Mouse (Mus musculus) skeletal muscle tissue, adult 2 months (tissue): ENCODE results near the gene Pax5.
A peak's percentile ranks its signal among the peaks of the same experiment; 100 is the strongest.
"Not testable (repeated sequence)": the region's sequence is repeated elsewhere in the genome, so short reads cannot be mapped to it uniquely, and the experiment has no call there.

Source experiments
- DNase-seq: peaks from one replicate; pipeline ENCODE4 v3.0.0-alpha.2; 2012; ENCODE audit warnings: low read depth, low spot score

Gene Pax5

GRCm38 (mm10) chr4:44709740-44710700 lies at the start of gene Pax5:
Gene Pax5, minus strand, starts transcription at chr4:44710487.
- no peak for DNase-seq

DNA sequence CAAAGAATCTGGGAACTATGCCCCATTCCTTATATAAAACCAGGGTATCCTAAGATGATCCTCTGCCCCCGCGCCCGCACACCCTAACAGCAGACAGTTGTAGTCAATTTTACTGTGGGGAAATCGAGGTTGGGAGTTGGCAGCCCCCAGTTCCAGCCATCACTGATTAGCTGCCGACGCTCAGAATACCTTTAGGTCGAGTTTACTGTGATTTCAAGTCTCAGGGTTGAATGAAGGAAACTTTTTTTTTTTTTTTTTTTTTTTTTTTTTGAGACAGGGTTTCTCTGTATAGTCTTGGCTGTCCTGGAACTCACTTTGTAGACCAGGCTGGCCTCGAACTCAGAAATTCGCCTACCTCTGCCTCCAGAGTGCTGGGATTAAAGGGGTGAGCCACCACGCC lies 46.8 kb upstream of the Pax5 start:
- DNase-seq: not testable (repeated sequence)

DNA sequence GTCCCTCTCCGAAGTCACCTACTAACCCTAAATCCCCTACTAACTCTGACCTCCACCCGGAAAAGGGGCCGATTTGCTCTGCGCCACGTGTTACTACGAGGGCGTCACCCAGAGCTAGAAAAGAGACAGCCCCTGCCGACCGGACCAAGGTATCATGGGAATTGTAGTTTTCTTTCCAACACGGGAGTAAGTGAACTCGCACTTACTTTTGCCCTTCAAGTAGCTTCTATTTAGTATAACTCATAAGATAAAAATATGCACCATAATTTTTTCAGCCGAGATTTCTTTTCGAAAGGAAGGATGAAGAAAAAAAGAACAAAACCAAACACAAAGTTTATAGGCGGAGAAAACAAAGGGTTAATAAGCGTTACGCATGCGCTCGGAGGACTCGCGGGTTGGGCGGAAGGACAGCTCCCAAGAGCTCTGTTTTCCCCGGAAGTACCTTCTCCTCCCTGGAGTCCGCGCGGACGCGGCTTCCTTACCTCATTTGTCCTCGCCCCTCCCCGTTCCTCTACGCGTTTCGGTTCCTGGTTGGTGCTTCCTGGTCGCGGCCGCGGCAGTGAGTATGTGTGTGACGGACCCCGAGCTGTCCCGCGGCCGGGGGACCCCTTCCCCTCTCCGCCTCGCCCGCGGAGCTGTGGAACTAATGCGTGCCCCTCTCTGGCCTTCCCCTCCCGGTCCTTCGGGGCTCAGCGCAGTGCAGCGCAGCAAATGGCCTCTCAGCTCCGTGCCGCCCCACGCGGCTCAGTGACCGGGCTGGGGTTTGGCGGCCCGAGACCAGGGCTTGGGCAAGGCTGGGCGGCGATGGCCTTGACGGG lies 46.1 kb upstream of the Pax5 start:
- peak; percentile 93 for DNase-seq

DNA sequence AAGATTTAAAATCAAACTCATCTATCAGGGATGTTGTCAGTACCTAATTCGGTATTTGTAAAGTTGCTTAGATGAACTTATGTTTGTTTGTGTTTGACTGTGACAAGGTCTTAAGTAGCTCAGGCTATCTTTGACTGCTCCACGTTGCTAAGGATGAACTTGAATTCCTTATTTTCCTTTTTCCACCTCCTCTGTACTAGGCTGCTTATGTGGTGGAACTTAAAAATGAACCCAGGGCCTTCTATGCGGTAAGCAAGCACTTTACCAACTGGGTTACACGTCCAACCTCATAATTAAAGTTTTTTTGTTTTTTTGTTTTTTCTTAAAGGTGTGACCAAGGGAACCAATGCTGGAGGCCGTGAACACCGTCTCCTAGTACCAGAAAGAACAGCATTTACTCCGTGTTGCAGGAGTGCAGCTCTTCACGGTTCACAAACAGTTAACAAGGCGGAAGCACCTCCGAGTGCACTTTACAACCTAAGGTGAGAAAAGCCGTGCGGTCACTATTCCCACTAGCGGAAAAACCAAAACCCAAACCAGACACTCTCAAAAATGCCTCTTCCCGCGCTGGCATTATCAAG lies 45.4 kb upstream of the Pax5 start, which contains the start of gene Zcchc7:
Zcchc7 (plus strand) TSS at position 325 of the 581 bp plus-strand sequence.
- DNase-seq: no peak

DNA sequence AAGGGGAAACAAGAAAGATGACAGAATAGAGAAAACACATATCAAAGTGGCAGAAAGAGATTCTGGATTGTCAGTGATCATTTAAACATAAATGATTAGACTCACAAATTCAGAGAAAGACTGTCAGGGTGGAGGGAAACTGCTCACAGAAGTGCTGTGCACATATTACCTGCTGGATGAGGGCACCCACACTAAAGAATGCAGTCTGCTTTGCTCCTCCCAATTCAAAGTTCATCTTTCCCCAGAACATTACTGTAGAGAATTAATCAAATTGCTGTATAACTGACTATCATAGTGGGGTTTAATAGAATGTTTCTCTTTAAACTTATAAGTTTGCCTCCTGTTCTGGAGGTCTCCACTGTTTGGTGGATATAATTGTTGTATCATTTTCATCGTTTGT lies 30.2 kb upstream of the Pax5 start:
- DNase-seq: no peak

- no peak for DNase-seq
These were observed 10.9 kb upstream of the Pax5 start for GRCm38 (mm10) chr4:44721237-44721636.

- no peak for DNase-seq
These were observed 9.8 kb upstream of the Pax5 start for GRCm38 (mm10) chr4:44720046-44720445.

GRCm38 (mm10) chr4:44717676-44718075 lies 7.4 kb upstream of the Pax5 start:
- DNase-seq: no peak

- no peak for DNase-seq
These were observed 6.1 kb upstream of the Pax5 start for GRCm38 (mm10) chr4:44716391-44716790.

- no peak for DNase-seq
These were observed 5.4 kb upstream of the Pax5 start for GRCm38 (mm10) chr4:44715621-44716160.

DNA sequence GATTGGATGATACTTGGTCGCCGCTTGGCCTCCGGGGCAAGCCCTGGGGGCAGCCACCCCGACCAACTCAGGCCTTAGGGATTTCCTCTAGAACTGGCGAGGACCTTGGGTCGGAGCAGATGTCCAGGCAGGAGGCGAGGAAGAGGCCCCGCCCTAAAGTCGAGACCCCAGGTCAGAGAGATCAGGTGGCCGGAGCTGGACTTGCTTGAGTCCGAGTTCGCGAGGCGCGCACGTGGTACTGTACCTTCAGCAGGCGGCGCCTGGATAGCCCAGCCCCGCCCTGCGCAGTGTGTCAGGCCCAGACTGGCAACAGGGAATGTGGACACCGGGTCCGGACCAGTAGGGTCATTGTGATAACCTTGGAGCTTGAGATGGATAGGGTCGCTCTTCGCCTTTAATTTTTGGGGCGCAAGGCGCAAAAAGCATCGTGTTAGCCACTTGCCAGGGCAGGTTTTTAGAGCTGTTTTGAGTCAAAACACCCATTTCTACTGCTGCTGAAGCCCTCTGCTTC lies 3.9 kb upstream of the Pax5 start:
- DNase-seq: no peak

- no peak for DNase-seq
These were observed 3.3 kb upstream of the Pax5 start for GRCm38 (mm10) chr4:44713554-44714051.

GRCm38 (mm10) chr4:44712786-44713553 lies 2.7 kb upstream of the Pax5 start:
- DNase-seq: no peak

- DNase-seq: no peak
These were observed 1.9 kb upstream of the Pax5 start for GRCm38 (mm10) chr4:44712051-44712700.

GRCm38 (mm10) chr4:44711136-44711900 lies 1.0 kb upstream of the Pax5 start:
- DNase-seq: no peak

- DNase-seq: peak; percentile 7
These were observed 412 bp upstream of the Pax5 start for GRCm38 (mm10) chr4:44710701-44711097.

DNA sequence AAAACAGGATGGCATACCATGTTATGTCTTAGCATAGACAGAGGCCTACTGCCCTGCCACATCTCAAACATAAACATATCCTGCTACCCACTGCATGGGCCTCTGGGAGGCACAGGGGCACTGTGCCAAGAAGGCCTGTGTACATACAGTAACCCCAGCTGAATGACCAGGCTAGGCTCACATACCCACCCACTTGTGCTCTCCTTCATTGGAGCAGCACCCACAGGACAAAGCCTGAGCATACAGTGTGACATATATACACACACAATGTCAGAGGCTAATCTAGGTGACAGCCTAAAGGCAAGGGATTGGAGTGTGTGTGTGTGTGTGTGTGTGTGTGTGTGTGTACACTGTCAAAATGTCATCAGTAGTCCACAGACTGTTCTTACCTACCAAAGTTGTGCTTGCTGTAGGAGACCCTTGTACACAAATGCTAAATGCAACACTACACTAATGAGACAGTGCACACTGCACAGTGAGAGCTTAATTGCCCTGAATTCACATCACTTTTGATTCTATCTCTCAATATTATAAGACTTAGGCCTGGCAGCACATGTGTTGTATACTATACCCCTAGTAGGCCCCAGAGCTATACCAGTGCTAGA lies 1.1 kb downstream of the Pax5 start:
- DNase-seq: peak; percentile 23

DNA sequence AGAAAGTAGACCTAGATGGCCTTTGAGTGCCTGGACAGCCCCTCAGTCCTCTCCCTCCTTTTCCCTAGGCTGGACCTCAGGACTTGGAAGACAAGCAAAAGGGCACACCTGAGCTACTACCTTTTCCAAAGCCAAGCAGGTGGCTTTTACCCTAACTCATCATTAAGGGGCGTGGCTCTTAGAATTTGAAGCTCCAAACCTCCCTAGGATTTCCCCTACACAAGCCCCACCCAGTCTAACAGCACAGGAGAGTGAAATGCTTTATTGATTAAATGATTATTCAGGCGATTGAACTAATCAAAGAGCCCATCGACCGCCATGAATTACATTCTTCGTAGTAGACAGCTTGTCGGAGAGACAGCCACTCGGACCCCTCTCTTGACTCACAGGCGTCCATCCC lies 2.0 kb downstream of the Pax5 start:
- no peak for DNase-seq

DNA sequence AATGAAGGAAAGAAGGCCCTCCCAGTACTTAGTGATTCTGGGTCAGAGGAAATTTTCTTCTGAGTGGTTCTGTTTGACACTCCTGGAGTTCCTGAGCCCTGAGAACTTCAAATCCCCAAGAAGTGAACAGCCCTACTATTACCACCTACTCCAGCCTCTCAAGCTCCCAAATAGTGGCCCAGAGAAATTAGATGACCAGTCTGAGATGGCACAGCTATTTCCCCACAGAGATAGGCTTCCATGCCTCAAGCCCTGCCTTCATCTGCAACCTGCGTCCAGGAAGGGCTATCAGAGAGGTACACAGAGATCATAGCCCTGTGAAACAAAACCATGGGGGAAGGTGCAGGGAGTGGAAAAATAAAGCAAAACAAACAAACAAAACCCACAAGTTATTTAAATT lies 3.4 kb downstream of the Pax5 start:
- DNase-seq: no peak
